Mouse (Mus musculus) liver, embryonic 12.5 days (tissue): Measurements from ENCODE around the gene Fam124a. TPM values are rescaled to one million over a fixed set of nuclear protein-coding genes. Genes with fewer than 3 reads are reported as not detected.
"Not testable (repeated sequence)": the region's sequence is repeated elsewhere in the genome, so short reads cannot be mapped to it uniquely, and the experiment has no call there.

Experiments used
- ATAC-seq: fragments of 200-750 bp; cut with Nextera tagmentation; 2 replicates; pipeline ENCODE4 v1.8.0; 2017; ENCODE audit warnings: moderate number of reproducible peaks, mild to moderate bottlenecking, moderate library complexity
- H3K27ac ChIP-seq: fragments of 300-500 bp; sonication (generic); 2 replicates; pipeline ENCODE4 v1.5.1; 2016; ENCODE audit warnings: mild to moderate bottlenecking
- H3K27me3 ChIP-seq: fragments of 300-500 bp; sonication (generic); replicated peaks from 2 replicates; pipeline ENCODE4 v1.6.1; 2016; ENCODE audit warnings: mild to moderate bottlenecking, moderate library complexity
- H3K36me3 ChIP-seq: fragments of 300-500 bp; sonication (generic); 2 replicates; pipeline ENCODE4 v1.6.1; 2016; ENCODE audit warnings: mild to moderate bottlenecking, moderate library complexity
- H3K4me1 ChIP-seq: fragments of 300-500 bp; sonication (generic); 2 replicates; pipeline ENCODE4 v1.6.1; 2016
- H3K4me2 ChIP-seq: fragments of 300-500 bp; sonication (generic); 2 replicates; pipeline ENCODE4 v1.6.1; 2016; ENCODE audit warnings: mild to moderate bottlenecking, moderate library complexity
- H3K4me3 ChIP-seq: fragments of 300-500 bp; sonication (generic); 2 replicates; pipeline ENCODE4 v1.5.1; 2016; ENCODE audit warnings: mild to moderate bottlenecking, moderate library complexity
- H3K9ac ChIP-seq: fragments of 300-500 bp; sonication (generic); 2 replicates; pipeline ENCODE4 v1.6.1; 2016; ENCODE audit warnings: mild to moderate bottlenecking, moderate library complexity
- H3K9me3 ChIP-seq: fragments of 300-500 bp; sonication (generic); replicated peaks from 2 replicates; pipeline ENCODE4 v1.6.1; 2016; ENCODE audit warnings: mild to moderate bottlenecking, moderate library complexity
- WGBS: fragments of 180-500 bp; shearing (Covaris S2); methylation state at CpG from one replicate; pipeline ENCODE4 v1.1.7; 2016; ENCODE audit not compliant: insufficient replicate concordance; 5-methylcytosine and 5-hydroxymethylcytosine counted together
- polyA plus RNA-seq: library from polyadenylated mRNA; unstranded; fragments of >200 nt; fragmentation: Nextera tagmentation; extraction: Ambion mirVana; gene quantifications from 2 replicates; pipeline ENCODE4 v1.2.1, GENCODE M21; 2016

The Fam124a gene
- polyA plus RNA-seq, 1 experiment from 2014 or later, result 2.9 TPM

- H3K36me3 ChIP-seq, result no peaks in the 10 kb centered on the region
- H3K4me1 ChIP-seq, result no peaks in the 10 kb centered on the region
- no peak overlapping the region for H3K9ac ChIP-seq
- no peak overlapping the region for H3K4me2 ChIP-seq
- no peak overlapping the region for H3K27ac ChIP-seq
- no peaks in the 10 kb centered on the region for H3K27me3 ChIP-seq
- H3K9me3 ChIP-seq, result no peaks in the 10 kb centered on the region
- no peak overlapping the region for H3K4me3 ChIP-seq
- no peak for ATAC-seq
- WGBS, result 48% methylated on average over 6 of the region's 6 CpGs
Observed at GRCm38 (mm10) chr14:62638345-62638702, 82.8 kb downstream of the Fam124a start.

DNA sequence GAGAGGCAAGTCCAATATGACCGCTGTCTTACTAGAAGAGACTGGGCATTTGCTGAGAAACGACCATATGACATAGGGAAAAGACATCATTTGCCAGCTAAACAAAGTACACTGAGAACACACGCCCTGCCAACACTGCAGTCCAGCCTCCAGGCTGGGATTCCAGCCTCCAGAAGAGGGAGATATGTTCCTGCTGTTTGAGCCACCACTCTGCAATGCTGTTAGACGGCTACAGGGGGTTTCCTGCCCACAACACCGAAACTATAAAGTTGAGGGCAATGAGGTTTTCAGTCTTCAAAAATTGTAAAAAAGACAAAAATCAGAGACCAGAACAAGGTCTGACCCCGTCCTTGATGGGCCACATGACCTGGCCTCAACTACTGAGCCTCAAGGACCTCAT lies 83.6 kb downstream of the Fam124a start:
- H3K4me3 ChIP-seq, result no peak overlapping the region
- no peak overlapping the region for H3K4me2 ChIP-seq
- WGBS, result 46% methylated on average over 6 of the region's 6 CpGs
- no peaks in the 10 kb centered on the region for H3K27me3 ChIP-seq
- no peaks in the 10 kb centered on the region for H3K36me3 ChIP-seq
- no peak for ATAC-seq
- H3K9ac ChIP-seq, result no peak overlapping the region
- no peak overlapping the region for H3K27ac ChIP-seq
- no peaks in the 10 kb centered on the region for H3K4me1 ChIP-seq
- H3K9me3 ChIP-seq, result no peaks in the 10 kb centered on the region

DNA sequence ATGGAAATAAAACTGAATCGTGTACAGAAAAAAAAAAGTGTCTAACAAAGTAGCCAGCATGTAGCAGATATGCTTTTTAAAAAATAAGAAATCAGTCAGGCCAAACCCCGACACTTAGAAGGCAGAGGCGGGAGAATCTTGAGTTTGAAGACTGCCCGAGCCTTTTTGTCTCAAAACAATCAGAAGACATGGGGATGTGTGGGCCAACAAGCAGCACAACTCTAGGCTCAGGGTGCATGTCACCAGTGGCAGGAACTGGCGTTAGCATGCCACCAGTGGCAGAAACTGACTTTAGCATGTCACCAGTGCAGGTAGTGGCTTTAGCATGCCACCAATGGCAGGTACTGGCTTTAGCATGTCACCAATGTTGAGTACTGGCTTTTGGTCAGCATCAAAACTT lies 84.0 kb downstream of the Fam124a start:
- no peaks in the 10 kb centered on the region for H3K36me3 ChIP-seq
- H3K4me1 ChIP-seq, result no peaks in the 10 kb centered on the region
- H3K9me3 ChIP-seq, result no peaks in the 10 kb centered on the region
- no peak overlapping the region for H3K4me3 ChIP-seq
- no peak overlapping the region for H3K4me2 ChIP-seq
- 67% methylated on average over 5 of the region's 5 CpGs for WGBS
- no peak overlapping the region for H3K27ac ChIP-seq
- H3K27me3 ChIP-seq, result no peaks in the 10 kb centered on the region
- ATAC-seq, result no peak
- no peak overlapping the region for H3K9ac ChIP-seq

GRCm38 (mm10) chr14:62640396-62640795 lies 84.9 kb downstream of the Fam124a start:
- Histone ChIP-seq H3K9ac (no peak overlapping the region), H3K4me3 (no peak overlapping the region), H3K4me2 (no peak overlapping the region), H3K9me3 (no peaks in the 10 kb centered on the region), H3K27ac (no peak overlapping the region), H3K4me1 (no peaks in the 10 kb centered on the region), H3K27me3 (no peaks in the 10 kb centered on the region), H3K36me3 (no peaks in the 10 kb centered on the region)
- 56% methylated on average over 4 of the region's 4 CpGs for WGBS
- ATAC-seq, result no peak

GRCm38 (mm10) chr14:62642368-62642767 lies 86.8 kb downstream of the Fam124a start:
- not testable (repeated sequence) for H3K4me2 ChIP-seq, H3K27me3 ChIP-seq, H3K9me3 ChIP-seq, H3K4me1 ChIP-seq, H3K9ac ChIP-seq, H3K36me3 ChIP-seq, H3K27ac ChIP-seq, ATAC-seq, H3K4me3 ChIP-seq
- 82% methylated on average over 6 of the region's 7 CpGs for WGBS

- Histone ChIP-seq H3K36me3 (no peaks in the 10 kb centered on the region), H3K9me3 (no peaks in the 10 kb centered on the region), H3K4me3 (no peak overlapping the region), H3K4me1 (no peaks in the 10 kb centered on the region), H3K4me2 (no peak overlapping the region), H3K9ac (no peak overlapping the region), H3K27me3 (no peaks in the 10 kb centered on the region), H3K27ac (no peak overlapping the region)
- 76% methylated on average over 6 of the region's 6 CpGs for WGBS
- ATAC-seq, result no peak
Observed at GRCm38 (mm10) chr14:62648405-62648804, 92.9 kb downstream of the Fam124a start.

DNA sequence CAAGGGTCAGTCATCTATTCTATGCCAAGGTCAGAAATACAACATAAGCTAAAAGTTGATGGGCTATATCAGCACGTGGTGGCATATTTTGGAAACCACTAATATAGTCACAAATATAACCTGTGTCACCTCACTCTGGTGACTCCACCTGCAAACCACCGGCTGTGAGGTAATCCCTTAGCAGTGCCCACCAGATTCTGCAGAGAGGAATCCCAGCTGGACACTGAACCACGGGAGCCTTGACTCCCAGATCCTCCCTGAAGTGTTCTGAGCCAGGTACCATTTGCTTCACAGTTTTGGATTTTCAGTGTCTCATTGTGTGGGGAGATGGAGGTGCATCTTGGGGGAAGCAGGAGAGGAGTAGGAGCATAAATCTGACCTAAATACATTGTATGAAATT lies 94.8 kb downstream of the Fam124a start:
- Histone ChIP-seq H3K4me2 (no peak overlapping the region), H3K4me3 (no peak overlapping the region), H3K9ac (no peak overlapping the region), H3K27ac (no peak overlapping the region), H3K27me3 (no peaks in the 10 kb centered on the region), H3K4me1 (no peaks in the 10 kb centered on the region), H3K36me3 (no peaks in the 10 kb centered on the region), H3K9me3 (no peaks in the 10 kb centered on the region)
- 49% methylated on average over 3 of the region's 3 CpGs for WGBS
- ATAC-seq, result no peak

- H3K4me2 ChIP-seq, result no peak overlapping the region
- H3K4me3 ChIP-seq, result no peak overlapping the region
- H3K9me3 ChIP-seq, result no peaks in the 10 kb centered on the region
- no peaks in the 10 kb centered on the region for H3K36me3 ChIP-seq
- no peak overlapping the region for H3K9ac ChIP-seq
- H3K27me3 ChIP-seq, result no peaks in the 10 kb centered on the region
- 61% methylated on average over 3 of the region's 3 CpGs for WGBS
- no peaks in the 10 kb centered on the region for H3K4me1 ChIP-seq
- ATAC-seq, result no peak
- no peak overlapping the region for H3K27ac ChIP-seq
Observed at GRCm38 (mm10) chr14:62651771-62652170, 96.2 kb downstream of the Fam124a start.

GRCm38 (mm10) chr14:62655996-62656395 lies 100.5 kb downstream of the Fam124a start:
- no peak overlapping the region for H3K4me3 ChIP-seq
- H3K27me3 ChIP-seq, result no peaks in the 10 kb centered on the region
- no peaks in the 10 kb centered on the region for H3K9me3 ChIP-seq
- 68% methylated on average over 7 of the region's 7 CpGs for WGBS
- no peaks in the 10 kb centered on the region for H3K36me3 ChIP-seq
- no peaks in the 10 kb centered on the region for H3K4me1 ChIP-seq
- H3K27ac ChIP-seq, result no peak overlapping the region
- H3K4me2 ChIP-seq, result no peak overlapping the region
- no peak overlapping the region for H3K9ac ChIP-seq
- ATAC-seq, result no peak

DNA sequence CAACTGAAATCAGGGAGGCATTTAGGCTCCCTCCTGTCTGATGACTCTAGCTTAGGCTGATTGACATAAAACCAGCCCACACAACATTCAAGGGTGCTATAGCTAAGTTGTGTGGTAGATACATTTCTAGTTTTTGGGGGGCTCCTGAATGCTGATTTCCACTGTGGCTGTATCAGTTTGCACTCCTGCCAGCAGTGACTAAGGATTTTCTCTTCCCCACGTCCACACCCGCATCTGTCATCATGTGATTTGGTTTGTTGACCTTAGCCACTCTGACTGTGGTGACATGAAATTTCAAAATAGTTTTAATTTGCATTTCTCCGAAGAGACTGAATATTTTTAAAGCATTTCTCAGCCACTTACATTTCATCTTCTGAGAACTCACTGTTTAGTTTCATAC lies 101.9 kb downstream of the Fam124a start:
- 52% methylated on average over 3 of the region's 3 CpGs for WGBS
- Histone ChIP-seq H3K4me1 (no peaks in the 10 kb centered on the region), H3K4me3 (no peak overlapping the region), H3K36me3 (no peaks in the 10 kb centered on the region), H3K9ac (no peak overlapping the region), H3K27me3 (no peaks in the 10 kb centered on the region), H3K9me3 (no peaks in the 10 kb centered on the region), H3K4me2 (no peak overlapping the region), H3K27ac (no peak overlapping the region)
- no peak for ATAC-seq

Other genes with a start within 250 kb of the Fam124a start
- not detected in 2 replicates for gene Gucy1b2, start 99.4 kb upstream of the Fam124a start, polyA plus RNA-seq
- not detected in 2 replicates for gene Gm4131, start 11.2 kb downstream of the Fam124a start, polyA plus RNA-seq
- not detected in 2 replicates for gene Serpine3, start 107.9 kb downstream of the Fam124a start, polyA plus RNA-seq
- gene Ints6, start 205.4 kb downstream of the Fam124a start, polyA plus RNA-seq, result 21.8 and 26.9 TPM in 2 replicates